Mouse (Mus musculus) megakaryocyte, embryonic 14.5 days (primary cell): Measurements from ENCODE around the gene Ubxn7.

Experiments
- FLI1 ChIP-seq: IDR thresholded peaks from 2 replicates; pipeline ENCODE4 v1.6.1; 2012; ENCODE audit warnings: low read length, inconsistent platforms, mixed read lengths
- GATA1 ChIP-seq: IDR thresholded peaks from 3 replicates; pipeline ENCODE4 v1.6.1; 2012; ENCODE audit warnings: mixed read lengths, low read length, inconsistent platforms, borderline replicate concordance

DNA sequence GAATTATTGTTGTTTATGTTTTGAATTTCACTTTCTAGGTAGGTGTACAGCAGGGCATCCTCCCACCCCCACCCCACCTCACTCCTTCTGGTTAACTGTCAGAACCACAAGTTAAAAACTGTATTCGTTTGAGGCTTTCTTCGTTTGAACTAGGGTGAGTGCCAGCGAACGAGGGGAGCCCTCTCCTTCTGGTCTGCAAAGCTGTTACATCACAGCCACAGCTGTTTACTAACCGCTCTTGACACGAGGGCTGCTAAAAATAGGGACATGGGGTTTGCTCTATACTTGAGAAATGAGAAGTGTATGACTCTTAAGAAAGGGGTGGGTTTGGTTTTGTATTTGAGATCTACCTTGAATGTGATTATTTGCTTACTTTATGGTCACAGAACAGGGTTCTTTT lies 102.0 kb downstream of the Ubxn7 start:
- no peak for TF ChIP-seq GATA1
- TF ChIP-seq FLI1, result no peak
